Mouse (Mus musculus) testis, adult 2 months (tissue): ENCODE data around the gene Scyl1. TPM values are rescaled to one million over a fixed set of nuclear protein-coding genes. Genes with fewer than 3 reads are reported as not detected.

Experiments used
- H3K27ac ChIP-seq: fragments of 200-500 bp; 2 replicates; pipeline ENCODE4 v1.5.1; 2012; ENCODE audit warnings: low read depth, low read length; ENCODE audit not compliant: control insufficient read depth, insufficient read depth
- H3K27me3 ChIP-seq: fragments of 200-500 bp; 2 replicates; pipeline ENCODE4 v1.6.1; 2012; ENCODE audit warnings: mild to moderate bottlenecking, low read length, moderate library complexity; ENCODE audit not compliant: control insufficient read depth, insufficient read depth
- H3K36me3 ChIP-seq: fragments of 200-500 bp; 2 replicates; pipeline ENCODE4 v1.6.1; 2012; ENCODE audit warnings: mild to moderate bottlenecking, low read length; ENCODE audit not compliant: control insufficient read depth, insufficient read depth
- H3K4me1 ChIP-seq: fragments of 200-500 bp; 2 replicates; pipeline ENCODE4 v1.6.1; 2012; ENCODE audit warnings: low read length; ENCODE audit not compliant: control insufficient read depth, insufficient read depth
- H3K4me3 ChIP-seq: fragments of 200-500 bp; 2 replicates; pipeline ENCODE4 v1.5.1; 2012; ENCODE audit warnings: low read depth, mild to moderate bottlenecking, low read length, moderate library complexity, mixed read lengths; ENCODE audit not compliant: control insufficient read depth
- CTCF ChIP-seq: fragments of 200-500 bp; IDR thresholded peaks from 2 replicates; pipeline ENCODE4 v1.5.1; 2012; ENCODE audit warnings: low read depth, mild to moderate bottlenecking, inconsistent platforms, low read length, moderate library complexity; ENCODE audit not compliant: control insufficient read depth, insufficient read depth, insufficient replicate concordance
- POLR2A ChIP-seq: fragments of 200-500 bp; IDR thresholded peaks from 2 replicates; pipeline ENCODE4 v1.6.1; 2012; ENCODE audit warnings: low read depth, mild to moderate bottlenecking, inconsistent platforms, low read length, moderate library complexity; ENCODE audit not compliant: control insufficient read depth
- polyA plus RNA-seq: library from polyadenylated mRNA; depleted of rRNA; stranded (reverse); fragments of >200 nt; gene quantifications from 2 replicates; pipeline ENCODE4 v1.2.3, GENCODE M21; 2012

The Scyl1 gene
- polyA plus RNA-seq, 1 experiment = 43.1 TPM

DNA sequence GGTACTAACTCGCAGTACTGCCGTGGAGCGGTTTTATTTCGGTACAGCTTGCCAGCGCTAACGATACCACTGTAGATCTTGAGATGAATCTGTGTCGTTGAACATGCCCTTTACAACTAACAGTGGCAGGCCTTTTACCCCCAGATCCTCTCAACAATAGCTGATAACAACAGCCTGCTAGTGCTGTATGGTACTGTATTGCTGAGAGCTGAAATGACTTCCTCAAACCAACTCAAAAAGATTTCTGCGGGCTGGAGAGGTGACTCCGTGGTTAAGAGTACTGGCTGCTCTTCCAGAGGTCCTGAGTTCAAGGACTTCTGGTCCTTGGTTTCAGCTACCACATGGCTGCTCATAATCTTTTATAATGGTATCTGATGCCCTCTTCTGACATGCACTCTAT lies 36.9 kb downstream of the Scyl1 start:
- TF ChIP-seq POLR2A (no peak), CTCF (no peak)
- Histone ChIP-seq H3K27ac (no peak overlapping the region), H3K27me3 (no peaks in the 10 kb centered on the region), H3K36me3 (no peaks in the 10 kb centered on the region), H3K4me1 (peaks cover 16% of the 10 kb centered on the region), H3K4me3 (no peak overlapping the region)

- peak overlapping the region; percentile 45 for H3K27ac ChIP-seq
Measured at GRCm38 (mm10) chr19:5731264-5731978, 39.8 kb downstream of the Scyl1 start.

GRCm38 (mm10) chr19:5730314-5731186 lies 40.7 kb downstream of the Scyl1 start:
- no peaks in the 10 kb centered on the region for H3K36me3 ChIP-seq
- H3K4me3 ChIP-seq = peak overlapping the region; percentile 91
- H3K27ac ChIP-seq = no peak overlapping the region
- H3K4me1 ChIP-seq = peaks cover 40% of the 10 kb centered on the region
- H3K27me3 ChIP-seq = no peaks in the 10 kb centered on the region
- no peak for TF ChIP-seq CTCF
- TF ChIP-seq POLR2A = no peak

More at GRCm38 (mm10) chr19:5731264-5731978, 39.8 kb downstream of the Scyl1 start:
- H3K36me3 ChIP-seq = no peaks in the 10 kb centered on the region
- H3K4me1 ChIP-seq = peaks cover 37% of the 10 kb centered on the region
- H3K27me3 ChIP-seq = no peaks in the 10 kb centered on the region
- peak overlapping the region; percentile 91 for H3K4me3 ChIP-seq
- TF ChIP-seq POLR2A (peak; percentile 87), CTCF (no peak)

GRCm38 (mm10) chr19:5729444-5729815 lies 41.8 kb downstream of the Scyl1 start, which contains the start of gene Fam89b:
Gene Fam89b (minus strand): TSS chr19:5729653.
- no peaks in the 10 kb centered on the region for H3K36me3 ChIP-seq
- no peaks in the 10 kb centered on the region for H3K27me3 ChIP-seq
- peak within 1 kb of the TSS; percentile 91 for H3K4me3 ChIP-seq
- peaks cover 48% of the 10 kb centered on the region for H3K4me1 ChIP-seq
- peak within 1 kb of the TSS; percentile 61 for H3K27ac ChIP-seq
- peak; percentile 72 for TF ChIP-seq POLR2A
- no peak for TF ChIP-seq CTCF

GRCm38 (mm10) chr19:5728631-5729443 lies 42.4 kb downstream of the Scyl1 start:
- Histone ChIP-seq H3K36me3 (no peaks in the 10 kb centered on the region), H3K4me3 (peak overlapping the region; percentile 91), H3K27me3 (no peaks in the 10 kb centered on the region), H3K4me1 (peaks cover 48% of the 10 kb centered on the region), H3K27ac (peak overlapping the region; percentile 61)
- no peak for TF ChIP-seq CTCF
- TF ChIP-seq POLR2A = no peak

DNA sequence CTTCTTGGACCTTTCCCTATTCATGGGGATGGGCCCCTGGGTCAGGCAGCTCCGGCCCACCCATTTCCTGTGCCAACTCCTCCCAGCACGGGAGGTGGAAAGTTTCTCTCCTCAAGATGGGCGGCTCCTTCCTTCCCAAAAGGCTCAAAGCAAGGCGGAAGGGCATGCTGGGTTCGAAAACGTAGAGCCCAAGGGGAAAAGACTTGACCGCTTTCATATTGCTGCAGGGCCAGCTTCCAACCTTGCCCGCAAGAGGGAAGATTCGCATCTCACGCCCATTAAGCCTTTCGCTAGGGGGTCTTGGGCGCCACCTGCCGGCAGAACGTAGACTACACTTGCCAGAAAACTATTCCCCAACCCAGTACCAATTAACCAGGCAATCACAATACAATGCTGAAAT lies 43.5 kb downstream of the Scyl1 start:
- TF ChIP-seq CTCF = peak; percentile 93
- TF ChIP-seq POLR2A = no peak
- H3K4me1 ChIP-seq = peaks cover 48% of the 10 kb centered on the region
- H3K36me3 ChIP-seq = no peaks in the 10 kb centered on the region
- no peaks in the 10 kb centered on the region for H3K27me3 ChIP-seq
- H3K27ac ChIP-seq = peak overlapping the region; percentile 51; the same call in 1 of the 2 replicates
- peak overlapping the region; percentile 91 for H3K4me3 ChIP-seq
